Mouse (Mus musculus): ENCODE data around the gene Tsga10ip. TPM values are rescaled to one million over a fixed set of nuclear protein-coding genes. Genes with fewer than 3 reads are reported as not detected.
"Not testable (repeated sequence)": the region's sequence is repeated elsewhere in the genome, so short reads cannot be mapped to it uniquely, and the experiment has no call there.

Gene Tsga10ip
- polyA plus RNA-seq, 1 experiment from 2014 or later, result 0.98 TPM

- Histone ChIP-seq H3K4me3 (peak overlapping the region; percentile 32), H3K4me2 (replicated peaks) (peak overlapping the region; percentile 53), H3K36me3 (no peaks in the 10 kb centered on the region), H3K27ac (peak overlapping the region; percentile 36; the same call in 1 of the 2 replicates), H3K9ac (peak overlapping the region; percentile 51; the same call in 1 of the 2 replicates), H3K4me1 (peaks cover 13% of the 10 kb centered on the region), H3K27me3 (no peaks in the 10 kb centered on the region), H3K9me3 (replicated peaks) (no peaks in the 10 kb centered on the region)
- ATAC-seq (ENCODE audit: low FRiP score), result no peak
- WGBS, result 35% methylated on average over 7 of the region's 7 CpGs
These were observed 3.6 kb upstream of the Tsga10ip start for GRCm38 (mm10) chr19:5405924-5406323.

- H3K9ac ChIP-seq; ATAC-seq (ENCODE audit: low FRiP score); H3K4me1 ChIP-seq; H3K27ac ChIP-seq; H3K4me2 ChIP-seq (replicated peaks); H3K4me3 ChIP-seq; H3K36me3 ChIP-seq; H3K27me3 ChIP-seq; H3K9me3 ChIP-seq (replicated peaks): not testable (repeated sequence)
- WGBS, result 75% methylated on average over 4 of the region's 4 CpGs
These were observed 1.3 kb downstream of the Tsga10ip start for GRCm38 (mm10) chr19:5401073-5401472.

GRCm38 (mm10) chr19:5395371-5395770, 7.0 kb downstream of the Tsga10ip start:
- Histone ChIP-seq H3K9me3 (replicated peaks) (no peaks in the 10 kb centered on the region), H3K4me2 (replicated peaks) (no peak overlapping the region), H3K36me3 (no peaks in the 10 kb centered on the region), H3K27ac (no peak overlapping the region), H3K4me3 (no peak overlapping the region), H3K9ac (no peak overlapping the region), H3K4me1 (peaks cover 1% of the 10 kb centered on the region), H3K27me3 (no peaks in the 10 kb centered on the region)
- ATAC-seq (ENCODE audit: low FRiP score), result no peak
- 70% methylated on average over 4 of the region's 4 CpGs for WGBS

GRCm38 (mm10) chr19:5394168-5394567, 8.2 kb downstream of the Tsga10ip start:
- Histone ChIP-seq H3K9ac (0 out of 2 replicates have a peak overlapping the region, but pooled peaks have one; percentile 18), H3K36me3 (no peaks in the 10 kb centered on the region), H3K27me3 (no peaks in the 10 kb centered on the region), H3K4me3 (no peak overlapping the region), H3K27ac (no peak overlapping the region), H3K9me3 (replicated peaks) (no peaks in the 10 kb centered on the region), H3K4me1 (peaks cover 13% of the 10 kb centered on the region), H3K4me2 (replicated peaks) (no peak overlapping the region)
- 55% methylated on average over 10 of the region's 10 CpGs for WGBS
- no peak for ATAC-seq (ENCODE audit: low FRiP score)

GRCm38 (mm10) chr19:5392892-5393291, 9.4 kb downstream of the Tsga10ip start:
- no peak for ATAC-seq (ENCODE audit: low FRiP score)
- no peaks in the 10 kb centered on the region for H3K27me3 ChIP-seq
- no peaks in the 10 kb centered on the region for H3K36me3 ChIP-seq
- no peak overlapping the region for H3K4me3 ChIP-seq
- H3K27ac ChIP-seq, result no peak overlapping the region
- no peaks in the 10 kb centered on the region for H3K9me3 ChIP-seq (replicated peaks)
- no peak overlapping the region for H3K9ac ChIP-seq
- H3K4me1 ChIP-seq, result peaks cover 15% of the 10 kb centered on the region
- H3K4me2 ChIP-seq (replicated peaks), result no peak overlapping the region
- 72% methylated on average over 4 of the region's 4 CpGs for WGBS

- Histone ChIP-seq H3K27ac (no peak overlapping the region; the same call in 1 of the 2 replicates), H3K4me1 (peaks cover 31% of the 10 kb centered on the region), H3K9me3 (replicated peaks) (no peaks in the 10 kb centered on the region), H3K36me3 (no peaks in the 10 kb centered on the region), H3K9ac (peak overlapping the region; percentile 79), H3K4me3 (peak overlapping the region; percentile 100), H3K4me2 (replicated peaks) (peak overlapping the region; percentile 97), H3K27me3 (no peaks in the 10 kb centered on the region)
- ATAC-seq (ENCODE audit: low FRiP score), result no peak
- WGBS, result 93% methylated on average over 8 of the region's 8 CpGs
These were observed 11.9 kb downstream of the Tsga10ip start for GRCm38 (mm10) chr19:5390416-5390815.

- peaks cover 31% of the 10 kb centered on the region for H3K4me1 ChIP-seq
- peak overlapping the region; percentile 79 for H3K9ac ChIP-seq
- no peak for ATAC-seq (ENCODE audit: low FRiP score)
- 56% methylated on average over 12 of the region's 12 CpGs for WGBS
- H3K4me2 ChIP-seq (replicated peaks), result peak overlapping the region; percentile 97
- peak overlapping the region; percentile 100 for H3K4me3 ChIP-seq
- H3K9me3 ChIP-seq (replicated peaks), result no peaks in the 10 kb centered on the region
- peak overlapping the region; percentile 26; the same call in 1 of the 2 replicates for H3K27ac ChIP-seq
- H3K27me3 ChIP-seq, result no peaks in the 10 kb centered on the region
- peaks cover 4% of the 10 kb centered on the region for H3K36me3 ChIP-seq
These were observed 12.7 kb downstream of the Tsga10ip start for GRCm38 (mm10) chr19:5389647-5390046.

GRCm38 (mm10) chr19:5388588-5389242, 13.6 kb downstream of the Tsga10ip start, which contains the start of gene Sart1:
Sart1 (minus strand) TSS chr19:5388703.
- peak within 1 kb of the TSS; percentile 97 for H3K4me2 ChIP-seq (replicated peaks)
- H3K27me3 ChIP-seq, result no peaks in the 10 kb centered on the region
- WGBS, result 2% methylated on average over 43 of the region's 43 CpGs
- peaks cover 13% of the 10 kb centered on the region for H3K36me3 ChIP-seq
- peak; percentile 95 for ATAC-seq (ENCODE audit: low FRiP score)
- peaks cover 31% of the 10 kb centered on the region for H3K4me1 ChIP-seq
- H3K27ac ChIP-seq, result peak within 1 kb of the TSS; percentile 89
- H3K9me3 ChIP-seq (replicated peaks), result no peaks in the 10 kb centered on the region
- peak within 1 kb of the TSS; percentile 100 for H3K4me3 ChIP-seq
- peak within 1 kb of the TSS; percentile 98 for H3K9ac ChIP-seq

GRCm38 (mm10) chr19:5388011-5388441, 14.3 kb downstream of the Tsga10ip start:
- H3K9me3 ChIP-seq (replicated peaks), result no peaks in the 10 kb centered on the region
- peaks cover 31% of the 10 kb centered on the region for H3K4me1 ChIP-seq
- peak overlapping the region; percentile 98 for H3K9ac ChIP-seq
- WGBS, result under 1% methylated on average over 43 of the region's 43 CpGs
- peak overlapping the region; percentile 100 for H3K4me3 ChIP-seq
- H3K4me2 ChIP-seq (replicated peaks), result peak overlapping the region; percentile 97
- peaks cover 20% of the 10 kb centered on the region for H3K36me3 ChIP-seq
- ATAC-seq (ENCODE audit: low FRiP score), result peak; percentile 59
- H3K27ac ChIP-seq, result peak overlapping the region; percentile 89
- H3K27me3 ChIP-seq, result no peaks in the 10 kb centered on the region

- peaks cover 23% of the 10 kb centered on the region for H3K4me1 ChIP-seq
- no peak overlapping the region for H3K9ac ChIP-seq
- no peak overlapping the region for H3K4me2 ChIP-seq (replicated peaks)
- no peak overlapping the region for H3K27ac ChIP-seq
- ATAC-seq (ENCODE audit: low FRiP score), result no peak
- H3K4me3 ChIP-seq, result no peak overlapping the region
- no peaks in the 10 kb centered on the region for H3K9me3 ChIP-seq (replicated peaks)
- H3K36me3 ChIP-seq, result peaks cover 53% of the 10 kb centered on the region
- no peaks in the 10 kb centered on the region for H3K27me3 ChIP-seq
- 92% methylated on average over 8 of the region's 8 CpGs for WGBS
These were observed 17.6 kb downstream of the Tsga10ip start for GRCm38 (mm10) chr19:5384715-5385114.

- no peak for ATAC-seq (ENCODE audit: low FRiP score)
- WGBS, result 96% methylated on average over 12 of the region's 12 CpGs
- Histone ChIP-seq H3K4me2 (replicated peaks) (no peak overlapping the region), H3K4me3 (no peak overlapping the region), H3K36me3 (peaks cover 67% of the 10 kb centered on the region), H3K27me3 (no peaks in the 10 kb centered on the region), H3K9me3 (replicated peaks) (no peaks in the 10 kb centered on the region), H3K4me1 (peaks cover 16% of the 10 kb centered on the region), H3K9ac (no peak overlapping the region), H3K27ac (no peak overlapping the region)
These were observed 19.0 kb downstream of the Tsga10ip start for GRCm38 (mm10) chr19:5383326-5383725.

GRCm38 (mm10) chr19:5377446-5377845, 24.9 kb downstream of the Tsga10ip start:
- H3K4me2 ChIP-seq (replicated peaks), result no peak overlapping the region
- H3K4me3 ChIP-seq, result no peak overlapping the region
- no peaks in the 10 kb centered on the region for H3K9me3 ChIP-seq (replicated peaks)
- no peak overlapping the region for H3K9ac ChIP-seq
- H3K4me1 ChIP-seq, result no peaks in the 10 kb centered on the region
- WGBS, result 91% methylated on average over 1 of the region's 1 CpGs
- ATAC-seq (ENCODE audit: low FRiP score), result no peak
- no peak overlapping the region for H3K27ac ChIP-seq
- H3K36me3 ChIP-seq, result peaks cover 83% of the 10 kb centered on the region
- no peaks in the 10 kb centered on the region for H3K27me3 ChIP-seq

- WGBS, result 85% methylated on average over 4 of the region's 4 CpGs
- no peaks in the 10 kb centered on the region for H3K9me3 ChIP-seq (replicated peaks)
- no peaks in the 10 kb centered on the region for H3K27me3 ChIP-seq
- no peak overlapping the region for H3K4me2 ChIP-seq (replicated peaks)
- H3K4me1 ChIP-seq, result no peaks in the 10 kb centered on the region
- no peak overlapping the region for H3K4me3 ChIP-seq
- no peak overlapping the region for H3K9ac ChIP-seq
- peaks cover 80% of the 10 kb centered on the region for H3K36me3 ChIP-seq
- no peak overlapping the region for H3K27ac ChIP-seq
- ATAC-seq (ENCODE audit: low FRiP score), result no peak
These were observed 27.6 kb downstream of the Tsga10ip start for GRCm38 (mm10) chr19:5374748-5375147.

All from hindbrain, embryonic 12.5 days (tissue).